Mouse (Mus musculus): Measurements from ENCODE around the gene Adarb1. TPM values are rescaled to one million over a fixed set of nuclear protein-coding genes. Genes with fewer than 3 reads are reported as not detected.
A peak's percentile ranks its signal among the peaks of the same experiment; 100 is the strongest.

The Adarb1 gene
- polyA plus RNA-seq, 1 experiment from 2014 or later, result 12.1 TPM

- peak overlapping the region; percentile 48 for H3K9ac ChIP-seq (replicated peaks; ENCODE audit: low read length)
- H3K9me3 ChIP-seq (ENCODE audit: control insufficient read depth, low read length), result no peaks in the 10 kb centered on the region
- 3% methylated on average over 18 of the region's 18 CpGs for WGBS
- H3K27me3 ChIP-seq (ENCODE audit: control insufficient read depth, insufficient read depth, low read length), result no peaks in the 10 kb centered on the region
- DNase-seq (peak; percentile 78), ATAC-seq (ENCODE audit: low FRiP score, low TSS enrichment) (0 out of 2 replicates have a peak, but pooled peaks have one; percentile 14)
- H3K27ac ChIP-seq (replicated peaks; ENCODE audit: low read depth, low read length), result no peak overlapping the region; the same call in 1 of the 2 replicates
- H3K4me1 ChIP-seq (ENCODE audit: control insufficient read depth, insufficient read depth, low read length), result peaks cover 6% of the 10 kb centered on the region
- peak overlapping the region; percentile 35 for H3K4me3 ChIP-seq (replicated peaks; ENCODE audit: low read depth, low read length)
- peak overlapping the region; percentile 71 for H3K4me2 ChIP-seq (ENCODE audit: low read length)
- H3K36me3 ChIP-seq (ENCODE audit: control insufficient read depth, insufficient read depth, low read length), result no peaks in the 10 kb centered on the region
Observed at GRCm38 (mm10) chr10:77339871-77340341, 78.2 kb downstream of the Adarb1 start.

DNA sequence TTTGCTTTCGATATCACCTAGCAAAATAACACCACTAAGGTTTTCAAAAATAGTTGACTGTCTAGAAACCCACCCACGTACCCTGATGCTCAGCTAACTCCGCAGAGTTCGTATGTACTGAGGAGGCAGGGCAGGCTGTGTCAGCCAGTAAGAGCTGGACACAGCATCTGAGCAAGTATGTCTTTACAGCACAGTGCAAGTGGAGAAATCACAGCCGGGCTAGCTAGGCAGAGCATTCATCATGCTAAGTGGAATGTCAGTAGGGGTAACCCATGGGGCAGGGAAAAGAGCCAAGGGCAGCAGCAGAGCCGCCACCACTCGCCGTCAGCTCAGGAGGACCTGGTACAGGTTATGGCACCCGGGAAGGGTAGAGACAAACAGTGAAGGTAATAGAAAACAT, 84.6 kb downstream of the Adarb1 start:
- Histone ChIP-seq H3K9me3 (ENCODE audit: control insufficient read depth, low read length) (no peaks in the 10 kb centered on the region), H3K9ac (replicated peaks; ENCODE audit: low read length) (no peak overlapping the region), H3K4me3 (replicated peaks; ENCODE audit: low read depth, low read length) (no peak overlapping the region), H3K4me1 (ENCODE audit: control insufficient read depth, insufficient read depth, low read length) (no peaks in the 10 kb centered on the region; the same call in 1 of the 2 replicates), H3K27me3 (ENCODE audit: control insufficient read depth, insufficient read depth, low read length) (no peaks in the 10 kb centered on the region), H3K36me3 (ENCODE audit: control insufficient read depth, insufficient read depth, low read length) (no peaks in the 10 kb centered on the region), H3K4me2 (ENCODE audit: low read length) (no peak overlapping the region), H3K27ac (replicated peaks; ENCODE audit: low read depth, low read length) (no peak overlapping the region)
- WGBS, result 85% methylated on average over 9 of the region's 9 CpGs
- DNase-seq (no peak), ATAC-seq (ENCODE audit: low FRiP score, low TSS enrichment) (no peak)

DNA sequence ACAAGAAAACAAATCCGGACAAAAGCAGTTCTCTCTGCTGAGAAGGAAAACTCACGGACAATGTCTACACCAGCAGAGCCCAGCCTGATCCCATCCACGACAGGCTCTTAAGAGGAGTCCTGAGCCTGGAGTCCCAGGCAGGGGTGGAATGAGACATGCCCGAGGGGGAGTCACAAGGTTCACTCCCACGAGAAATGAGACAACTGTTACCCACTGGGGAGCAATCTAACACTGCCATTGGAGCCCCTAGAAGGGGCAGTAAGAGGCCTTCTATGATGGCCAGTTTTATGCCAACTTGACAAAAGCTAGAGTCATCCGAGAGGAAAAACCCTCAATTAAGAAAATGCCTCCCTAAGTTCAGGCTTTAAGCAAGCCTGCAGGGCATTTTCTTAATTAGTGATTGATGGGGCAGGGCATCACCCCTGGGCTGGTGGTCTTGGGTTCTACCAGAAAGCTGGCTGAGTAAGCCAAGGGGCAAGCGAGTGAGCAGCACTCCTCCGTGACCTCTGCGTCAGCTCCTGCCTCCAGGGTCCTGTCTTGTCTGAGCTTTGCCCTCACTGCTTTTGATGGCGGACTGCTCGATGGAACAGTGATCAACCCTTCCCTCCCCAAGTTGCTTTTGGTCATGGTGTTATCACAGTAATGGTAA, 88.5 kb downstream of the Adarb1 start:
- Histone ChIP-seq H3K27ac (replicated peaks; ENCODE audit: low read depth, low read length) (no peak overlapping the region), H3K4me2 (ENCODE audit: low read length) (no peak overlapping the region), H3K36me3 (ENCODE audit: control insufficient read depth, insufficient read depth, low read length) (no peaks in the 10 kb centered on the region), H3K27me3 (ENCODE audit: control insufficient read depth, insufficient read depth, low read length) (no peaks in the 10 kb centered on the region), H3K4me3 (replicated peaks; ENCODE audit: low read depth, low read length) (no peak overlapping the region), H3K4me1 (ENCODE audit: control insufficient read depth, insufficient read depth, low read length) (no peaks in the 10 kb centered on the region), H3K9me3 (ENCODE audit: control insufficient read depth, low read length) (no peaks in the 10 kb centered on the region), H3K9ac (replicated peaks; ENCODE audit: low read length) (no peak overlapping the region)
- DNase-seq (no peak), ATAC-seq (ENCODE audit: low FRiP score, low TSS enrichment) (no peak)
- WGBS, result 77% methylated on average over 11 of the region's 11 CpGs

DNA sequence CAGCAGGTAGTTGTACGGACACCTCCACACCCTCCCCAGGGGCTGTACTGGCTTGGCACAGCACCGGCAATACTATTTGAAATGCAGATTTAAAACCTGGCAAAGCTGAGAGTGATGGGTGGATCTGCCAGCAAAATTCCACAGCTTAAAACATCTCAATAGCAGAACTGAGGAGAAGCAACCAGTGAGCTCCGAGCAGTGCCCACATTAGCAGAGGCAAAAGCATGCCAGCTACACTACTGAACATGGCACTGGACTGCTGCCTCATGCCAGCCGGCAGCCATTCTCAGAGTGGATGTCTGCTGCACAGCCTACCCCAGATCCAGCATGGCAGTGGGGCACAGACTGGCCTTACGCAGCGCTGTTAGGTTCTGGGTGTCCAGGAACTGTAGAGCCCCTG, 93.4 kb downstream of the Adarb1 start:
- H3K4me1 ChIP-seq (ENCODE audit: control insufficient read depth, insufficient read depth, low read length), result no peaks in the 10 kb centered on the region
- H3K4me2 ChIP-seq (ENCODE audit: low read length), result no peak overlapping the region
- no peak overlapping the region for H3K9ac ChIP-seq (replicated peaks; ENCODE audit: low read length)
- no peak overlapping the region for H3K4me3 ChIP-seq (replicated peaks; ENCODE audit: low read depth, low read length)
- H3K27ac ChIP-seq (replicated peaks; ENCODE audit: low read depth, low read length), result no peak overlapping the region
- peak; percentile 31 for DNase-seq
- no peaks in the 10 kb centered on the region for H3K27me3 ChIP-seq (ENCODE audit: control insufficient read depth, insufficient read depth, low read length)
- no peaks in the 10 kb centered on the region for H3K9me3 ChIP-seq (ENCODE audit: control insufficient read depth, low read length)
- no peak for ATAC-seq (ENCODE audit: low FRiP score, low TSS enrichment)
- 75% methylated on average over 6 of the region's 6 CpGs for WGBS
- H3K36me3 ChIP-seq (ENCODE audit: control insufficient read depth, insufficient read depth, low read length), result 0 out of 2 replicates have a peak, but pooled peaks cover 3% of the 10 kb centered on the region

DNA sequence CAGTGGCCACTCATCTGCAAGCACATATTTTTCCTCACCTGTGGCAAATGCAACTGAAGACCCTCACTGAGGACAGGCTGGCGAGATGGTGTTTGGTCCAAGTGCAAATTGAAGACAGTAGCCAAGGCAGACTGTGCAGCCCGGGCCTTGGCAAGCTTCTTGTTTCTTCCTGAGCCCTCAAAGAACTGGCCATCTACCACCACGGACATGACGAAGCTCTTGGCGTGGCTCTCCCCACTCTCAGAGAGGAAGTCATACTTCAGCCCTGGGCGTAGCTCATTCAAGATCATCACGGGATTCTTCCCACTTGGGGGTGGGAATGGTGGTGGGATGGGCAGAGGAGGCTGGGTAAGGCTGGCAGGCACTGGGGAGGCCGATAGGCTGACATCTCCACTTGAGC, 96.5 kb downstream of the Adarb1 start:
- 0 out of 2 replicates have a peak, but pooled peaks cover 3% of the 10 kb centered on the region for H3K36me3 ChIP-seq (ENCODE audit: control insufficient read depth, insufficient read depth, low read length)
- ATAC-seq (ENCODE audit: low FRiP score, low TSS enrichment) (no peak), DNase-seq (no peak)
- 91% methylated on average over 8 of the region's 8 CpGs for WGBS
- no peak overlapping the region for H3K4me3 ChIP-seq (replicated peaks; ENCODE audit: low read depth, low read length)
- H3K27me3 ChIP-seq (ENCODE audit: control insufficient read depth, insufficient read depth, low read length), result no peaks in the 10 kb centered on the region
- no peak overlapping the region for H3K27ac ChIP-seq (replicated peaks; ENCODE audit: low read depth, low read length)
- no peak overlapping the region for H3K9ac ChIP-seq (replicated peaks; ENCODE audit: low read length)
- H3K4me1 ChIP-seq (ENCODE audit: control insufficient read depth, insufficient read depth, low read length), result no peaks in the 10 kb centered on the region
- no peaks in the 10 kb centered on the region for H3K9me3 ChIP-seq (ENCODE audit: control insufficient read depth, low read length)
- H3K4me2 ChIP-seq (ENCODE audit: low read length), result no peak overlapping the region

DNA sequence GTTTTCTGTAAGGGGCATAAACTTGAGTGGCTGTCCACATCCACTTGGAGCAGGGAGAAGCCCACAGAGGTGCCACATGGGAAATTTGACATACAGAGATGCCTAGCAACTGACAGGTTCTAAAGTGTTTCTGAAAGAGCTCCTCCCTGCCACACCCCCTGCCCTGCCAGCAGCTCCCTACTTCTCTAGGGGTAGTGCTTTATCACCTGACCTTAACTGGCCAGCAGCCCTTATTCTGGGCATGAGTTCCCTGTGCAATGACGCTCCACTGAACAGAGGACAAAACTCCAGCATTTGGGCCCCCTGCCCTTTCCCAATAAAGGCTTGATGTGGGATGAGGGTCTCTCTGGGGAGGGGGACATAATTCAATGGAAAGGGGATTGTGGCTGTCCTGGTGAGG, 97.1 kb downstream of the Adarb1 start:
- no peaks in the 10 kb centered on the region for H3K9me3 ChIP-seq (ENCODE audit: control insufficient read depth, low read length)
- H3K36me3 ChIP-seq (ENCODE audit: control insufficient read depth, insufficient read depth, low read length), result 0 out of 2 replicates have a peak, but pooled peaks cover 3% of the 10 kb centered on the region
- ATAC-seq (ENCODE audit: low FRiP score, low TSS enrichment) (no peak), DNase-seq (no peak)
- no peak overlapping the region for H3K4me2 ChIP-seq (ENCODE audit: low read length)
- H3K4me1 ChIP-seq (ENCODE audit: control insufficient read depth, insufficient read depth, low read length), result no peaks in the 10 kb centered on the region
- 79% methylated on average over 1 of the region's 1 CpGs for WGBS
- no peak overlapping the region for H3K27ac ChIP-seq (replicated peaks; ENCODE audit: low read depth, low read length)
- H3K27me3 ChIP-seq (ENCODE audit: control insufficient read depth, insufficient read depth, low read length), result no peaks in the 10 kb centered on the region
- no peak overlapping the region for H3K4me3 ChIP-seq (replicated peaks; ENCODE audit: low read depth, low read length)
- H3K9ac ChIP-seq (replicated peaks; ENCODE audit: low read length), result no peak overlapping the region

- H3K27ac ChIP-seq (replicated peaks; ENCODE audit: low read depth, low read length), result no peak overlapping the region
- no peak overlapping the region for H3K4me2 ChIP-seq (ENCODE audit: low read length)
- no peaks in the 10 kb centered on the region for H3K4me1 ChIP-seq (ENCODE audit: control insufficient read depth, insufficient read depth, low read length)
- ATAC-seq (ENCODE audit: low FRiP score, low TSS enrichment), result no peak
- H3K9me3 ChIP-seq (ENCODE audit: control insufficient read depth, low read length), result no peaks in the 10 kb centered on the region
- WGBS, result 87% methylated on average over 2 of the region's 2 CpGs
- no peaks in the 10 kb centered on the region for H3K27me3 ChIP-seq (ENCODE audit: control insufficient read depth, insufficient read depth, low read length)
- no peak for DNase-seq
- no peak overlapping the region for H3K4me3 ChIP-seq (replicated peaks; ENCODE audit: low read depth, low read length)
- no peak overlapping the region for H3K9ac ChIP-seq (replicated peaks; ENCODE audit: low read length)
- H3K36me3 ChIP-seq (ENCODE audit: control insufficient read depth, insufficient read depth, low read length), result peaks cover 6% of the 10 kb centered on the region; the same call in 1 of the 2 replicates
Observed at GRCm38 (mm10) chr10:77315682-77316081, 102.4 kb downstream of the Adarb1 start.

DNA sequence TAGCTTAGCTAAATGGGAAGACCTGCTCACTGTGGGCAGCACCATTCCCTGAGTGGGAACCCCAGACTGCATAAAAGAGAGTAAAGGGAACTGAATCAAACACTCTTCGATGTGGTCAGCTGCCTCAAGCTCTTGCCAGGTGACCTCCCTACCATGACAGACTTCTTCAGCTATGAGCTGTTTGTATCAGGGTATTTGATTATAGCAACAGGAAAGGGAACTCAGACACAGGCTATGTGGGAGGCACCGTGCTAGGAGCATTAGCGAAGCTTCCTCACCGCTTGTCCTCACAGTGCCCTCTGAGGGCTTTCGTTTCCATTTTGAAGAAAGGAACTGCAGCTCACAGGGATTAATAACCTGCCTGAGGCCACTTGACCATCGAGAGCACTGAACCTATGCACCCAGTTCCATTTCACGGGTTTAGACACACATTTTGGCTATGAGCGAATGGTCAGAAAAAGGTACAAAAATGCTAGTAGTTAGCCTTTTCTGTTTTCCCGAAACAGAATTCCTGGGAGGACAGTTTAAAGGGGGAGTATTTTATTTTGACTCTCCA, 103.3 kb downstream of the Adarb1 start:
- Histone ChIP-seq H3K9ac (replicated peaks; ENCODE audit: low read length) (no peak overlapping the region), H3K36me3 (ENCODE audit: control insufficient read depth, insufficient read depth, low read length) (peaks cover 13% of the 10 kb centered on the region; the same call in 1 of the 2 replicates), H3K4me1 (ENCODE audit: control insufficient read depth, insufficient read depth, low read length) (no peaks in the 10 kb centered on the region), H3K27me3 (ENCODE audit: control insufficient read depth, insufficient read depth, low read length) (no peaks in the 10 kb centered on the region), H3K4me3 (replicated peaks; ENCODE audit: low read depth, low read length) (no peak overlapping the region), H3K4me2 (ENCODE audit: low read length) (no peak overlapping the region), H3K27ac (replicated peaks; ENCODE audit: low read depth, low read length) (no peak overlapping the region), H3K9me3 (ENCODE audit: control insufficient read depth, low read length) (no peaks in the 10 kb centered on the region)
- ATAC-seq (ENCODE audit: low FRiP score, low TSS enrichment) (no peak), DNase-seq (no peak)
- 87% methylated on average over 9 of the region's 9 CpGs for WGBS

DNA sequence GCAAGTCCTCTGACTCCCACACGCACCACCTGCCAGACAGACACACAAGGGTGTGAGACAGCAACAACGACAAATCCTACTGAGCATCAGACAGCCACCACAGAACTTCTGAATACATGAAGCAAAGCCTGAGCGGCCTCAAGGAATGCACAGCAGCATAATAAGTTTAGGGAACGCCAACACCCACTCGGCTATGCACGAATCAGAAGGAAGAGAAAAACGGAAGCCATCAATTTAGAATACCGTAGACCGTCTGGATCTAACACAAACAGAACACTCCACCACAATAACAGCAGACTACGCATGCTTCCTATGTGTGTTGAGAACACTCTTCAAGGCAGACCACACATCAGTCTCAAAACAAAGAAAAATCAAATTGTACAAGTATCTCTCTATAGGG, 109.1 kb downstream of the Adarb1 start:
- Histone ChIP-seq H3K9ac (replicated peaks; ENCODE audit: low read length) (no peak overlapping the region), H3K4me1 (ENCODE audit: control insufficient read depth, insufficient read depth, low read length) (no peaks in the 10 kb centered on the region), H3K27me3 (ENCODE audit: control insufficient read depth, insufficient read depth, low read length) (no peaks in the 10 kb centered on the region), H3K9me3 (ENCODE audit: control insufficient read depth, low read length) (no peaks in the 10 kb centered on the region), H3K4me2 (ENCODE audit: low read length) (no peak overlapping the region), H3K27ac (replicated peaks; ENCODE audit: low read depth, low read length) (no peak overlapping the region), H3K36me3 (ENCODE audit: control insufficient read depth, insufficient read depth, low read length) (peaks cover 13% of the 10 kb centered on the region; the same call in 1 of the 2 replicates), H3K4me3 (replicated peaks; ENCODE audit: low read depth, low read length) (no peak overlapping the region)
- no peak for ATAC-seq (ENCODE audit: low FRiP score, low TSS enrichment)
- no peak for DNase-seq
- WGBS, result 75% methylated on average over 10 of the region's 10 CpGs
